Mouse (Mus musculus): ENCODE measurements at regions not wholly inside any gene's neighbourhood (a gene's known extent, or its start where the extent isn't known, plus 50 kb on each side); places are given as distances from the start of the nearest gene placed in this dataset.

GRCm38 (mm10) chr12:10062006-10062514 lies 307.7 kb upstream of the Nt5c1b start:
- DNase-seq (ENCODE audit: low read depth, low spot score) = peak; percentile 71

GRCm38 (mm10) chr12:10078341-10078740 lies 291.4 kb upstream of the Nt5c1b start:
- no peak for DNase-seq (ENCODE audit: low read depth, low spot score)

GRCm38 (mm10) chr12:10079482-10079881 lies 290.3 kb upstream of the Nt5c1b start:
- no peak for DNase-seq (ENCODE audit: low read depth, low spot score)

GRCm38 (mm10) chr12:10112874-10113453 lies 256.8 kb upstream of the Nt5c1b start:
- no peak for DNase-seq (ENCODE audit: low read depth, low spot score)

GRCm38 (mm10) chr12:10122102-10122501 lies 247.7 kb upstream of the Nt5c1b start:
- no peak for DNase-seq (ENCODE audit: low read depth, low spot score)

GRCm38 (mm10) chr12:10127995-10128573 lies 241.7 kb upstream of the Nt5c1b start:
- no peak for DNase-seq (ENCODE audit: low read depth, low spot score)

GRCm38 (mm10) chr12:10134141-10134540 lies 235.6 kb upstream of the Nt5c1b start:
- DNase-seq (ENCODE audit: low read depth, low spot score) = no peak

GRCm38 (mm10) chr12:10135915-10136314 lies 233.9 kb upstream of the Nt5c1b start:
- peak; percentile 37 for DNase-seq (ENCODE audit: low read depth, low spot score)

GRCm38 (mm10) chr12:10140131-10140530 lies 229.6 kb upstream of the Nt5c1b start:
- DNase-seq (ENCODE audit: low read depth, low spot score) = no peak

- DNase-seq (ENCODE audit: low read depth, low spot score) = no peak
Observed at GRCm38 (mm10) chr12:10160837-10161236, 208.9 kb upstream of the Nt5c1b start.

GRCm38 (mm10) chr12:10168042-10168441 lies 201.7 kb upstream of the Nt5c1b start:
- no peak for DNase-seq (ENCODE audit: low read depth, low spot score)

GRCm38 (mm10) chr12:10168581-10168980 lies 201.2 kb upstream of the Nt5c1b start:
- no peak for DNase-seq (ENCODE audit: low read depth, low spot score)

GRCm38 (mm10) chr12:10178718-10179117 lies 191.1 kb upstream of the Nt5c1b start:
- no peak for DNase-seq (ENCODE audit: low read depth, low spot score)

- DNase-seq (ENCODE audit: low read depth, low spot score) = peak; percentile 41
Observed at GRCm38 (mm10) chr12:10179147-10179814, 190.5 kb upstream of the Nt5c1b start.

GRCm38 (mm10) chr12:10179815-10180468 lies 189.8 kb upstream of the Nt5c1b start:
- DNase-seq (ENCODE audit: low read depth, low spot score) = no peak

GRCm38 (mm10) chr12:10182589-10182988 lies 187.2 kb upstream of the Nt5c1b start:
- no peak for DNase-seq (ENCODE audit: low read depth, low spot score)

- no peak for DNase-seq (ENCODE audit: low read depth, low spot score)
Observed at GRCm38 (mm10) chr12:10186576-10186975, 183.2 kb upstream of the Nt5c1b start.

GRCm38 (mm10) chr12:10189746-10190145 lies 180.0 kb upstream of the Nt5c1b start:
- DNase-seq (ENCODE audit: low read depth, low spot score) = no peak

GRCm38 (mm10) chr12:10197906-10198460 lies 171.8 kb upstream of the Nt5c1b start:
- no peak for DNase-seq (ENCODE audit: low read depth, low spot score)

GRCm38 (mm10) chr12:10209841-10210240 lies 159.9 kb upstream of the Nt5c1b start:
- DNase-seq (ENCODE audit: low read depth, low spot score) = no peak

- no peak for DNase-seq (ENCODE audit: low read depth, low spot score)
Observed at GRCm38 (mm10) chr12:10222821-10223220, 147.0 kb upstream of the Nt5c1b start.

- DNase-seq (ENCODE audit: low read depth, low spot score) = peak; percentile 38
Observed at GRCm38 (mm10) chr12:10223832-10224231, 145.9 kb upstream of the Nt5c1b start.

Measured in mesoderm, embryonic 11.5 days (tissue).